In the genomic region with DNA sequence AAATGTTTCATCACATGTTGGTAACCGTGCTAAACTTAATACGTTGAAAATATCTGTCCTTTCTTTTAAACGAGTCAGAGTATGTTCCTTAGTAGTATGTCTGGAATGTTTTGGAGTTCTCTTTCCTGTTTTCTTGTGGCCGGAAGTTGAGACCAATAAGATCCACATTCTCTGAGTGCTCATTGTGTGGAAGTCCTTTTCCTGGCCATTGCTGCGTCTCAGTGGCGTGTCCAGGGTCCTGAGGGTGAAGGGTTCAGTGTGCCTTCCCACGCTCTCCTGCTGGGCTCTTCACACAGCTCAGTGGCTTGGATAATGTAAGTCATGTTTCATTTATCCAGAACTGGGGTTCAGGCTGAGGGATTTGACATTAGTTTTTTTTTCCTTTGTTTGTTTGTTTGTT, we compare ENCODE assay signal across 16 mouse cellular contexts. TPM values are rescaled to one million over a fixed set of nuclear protein-coding genes. Genes with fewer than 3 reads are reported as not detected.
A peak's percentile ranks its signal among the peaks of the same experiment; 100 is the strongest.
DNase-seq lines count a peak whose midpoint lies in the region; ATAC-seq and TF ChIP-seq lines count a peak whose summit lies in the region.
"Had no signal": no experiment of that assay in that cellular context is flagged by ENCODE, and none has a peak within 500 bp of the region (broad histone marks: within the 10 kb centered on the region; RNA-seq: fewer than 3 reads in every experiment).

No protein-coding gene starts in this region.

- no peak overlapping the region for H3K27ac ChIP-seq in heart, embryonic 10.5 days
- peak overlapping the region; percentile 68 for H3K27ac ChIP-seq in kidney, postnatal 0 days
- H3K27ac ChIP-seq: embryonic facial prominence, embryonic 13.5 days; forebrain, embryonic 13.5 days; limb, embryonic 13.5 days; liver, embryonic 15.5 days had no signal

- no peak for TF ChIP-seq CTCF in Patski (IDR thresholded peaks at IDR 0.05)
- no peak for TF ChIP-seq CTCF in kidney, postnatal 0 days (IDR thresholded peaks at IDR 0.05; ENCODE audit: low read depth)

- POLR2A ChIA-PET in Patski (lab: Charles Lee) = no interaction called here

- WGBS in heart, embryonic 10.5 days = 76% methylated on average over 7 of the region's 7 CpGs
- WGBS in kidney, postnatal 0 days = 43% methylated on average over 7 of the region's 7 CpGs

- H3K4me3 ChIP-seq in heart, embryonic 10.5 days = no peak overlapping the region
- no peak overlapping the region for H3K4me3 ChIP-seq in kidney, postnatal 0 days (replicated peaks; ENCODE audit: low read depth, low read length)
- H3K4me3 ChIP-seq: embryonic facial prominence, embryonic 13.5 days; forebrain, embryonic 13.5 days; limb, embryonic 13.5 days; liver, embryonic 15.5 days had no signal

- peak overlapping the region; percentile 5; the same call in 1 of the 2 replicates for H3K4me2 ChIP-seq in kidney, postnatal 0 days (ENCODE audit: low read length)
- H3K4me2 ChIP-seq: embryonic facial prominence, embryonic 13.5 days; forebrain, embryonic 13.5 days; limb, embryonic 13.5 days; liver, embryonic 15.5 days had no signal

- in situ Hi-C loops in Patski (cut with MboI; ENCODE audit: low pct_unique_long_range_greater_than_20kb) = no loop called here

- no peaks in the 10 kb centered on the region for H3K9me3 ChIP-seq in heart, embryonic 10.5 days
- no peaks in the 10 kb centered on the region for H3K9me3 ChIP-seq in kidney, postnatal 0 days (replicated peaks; ENCODE audit: low read length)
- H3K9me3 ChIP-seq: embryonic facial prominence, embryonic 13.5 days; forebrain, embryonic 13.5 days; limb, embryonic 13.5 days; liver, embryonic 15.5 days; megakaryocyte, embryonic 14.5 days had no signal

- peak; percentile 58 for ATAC-seq in Patski
- ATAC-seq in kidney, postnatal 0 days (replicated peaks; ENCODE audit: low FRiP score, low read depth) = no peak
- ATAC-seq: forebrain, embryonic 13.5 days; hindbrain, embryonic 16.5 days had no signal

- no peaks in the 10 kb centered on the region for H3K27me3 ChIP-seq in heart, embryonic 10.5 days (ENCODE audit: insufficient read depth, poor library complexity, severe bottlenecking)
- H3K27me3 ChIP-seq in Patski = no peaks in the 10 kb centered on the region
- no peaks in the 10 kb centered on the region for H3K27me3 ChIP-seq in kidney, postnatal 0 days (ENCODE audit: insufficient read depth, low read length)
- H3K27me3 ChIP-seq: embryonic facial prominence, embryonic 13.5 days; forebrain, embryonic 13.5 days; limb, embryonic 13.5 days; liver, embryonic 15.5 days; megakaryocyte, embryonic 14.5 days had no signal

- DNase-seq in heart, embryonic 10.5 days (ENCODE audit: low spot score) = peak; percentile 62
- no peak for DNase-seq in heart, adult 8-10 months (ENCODE audit: low spot score)
- DNase-seq in Patski (ENCODE audit: low read depth, low spot score) = peak; percentile 59
- peak; percentile 57 for DNase-seq in kidney, postnatal 0 days (ENCODE audit: low spot score)
- peak; percentile 32 for DNase-seq in lung, postnatal 36 days
- DNase-seq in layer of hippocampus, adult 18-20 months (ENCODE audit: low spot score in 2 of 2) = no peak
- DNase-seq in natural killer cell, adult 2 months (ENCODE audit: low spot score in 2 of 2) = no peak
- DNase-seq: adrenal gland, adult 2 months; cerebellum, adult 2 months; thymus, postnatal 36 days had no signal

- no peak overlapping the region for H3K9ac ChIP-seq in kidney, postnatal 0 days (ENCODE audit: low read depth, low read length)
- H3K9ac ChIP-seq: embryonic facial prominence, embryonic 13.5 days; forebrain, embryonic 13.5 days; limb, embryonic 13.5 days; liver, embryonic 15.5 days had no signal

- peaks cover 15% of the 10 kb centered on the region for H3K4me1 ChIP-seq in heart, embryonic 10.5 days
- H3K4me1 ChIP-seq in kidney, postnatal 0 days (replicated peaks; ENCODE audit: insufficient read depth, low read length) = peaks cover 25% of the 10 kb centered on the region
- H3K4me1 ChIP-seq: embryonic facial prominence, embryonic 13.5 days; forebrain, embryonic 13.5 days had no signal

- CTCF ChIA-PET in Patski (lab: Charles Lee) = no interaction called here

- peaks cover 58% of the 10 kb centered on the region for H3K36me3 ChIP-seq in heart, embryonic 10.5 days
- peaks cover 29% of the 10 kb centered on the region; the same call in 1 of the 2 replicates for H3K36me3 ChIP-seq in kidney, postnatal 0 days (ENCODE audit: insufficient read depth, low read length)

RNA-seq across cellular contexts. Expression of gene Helz, which starts 30.5 kb away (rescaled TPM):
- polyA plus RNA-seq in heart, embryonic 10.5 days (2016; fragmentation: Nextera tagmentation; extraction: Ambion mirVana) = 20.9 and 22.4 TPM in 2 replicates
- total RNA-seq in heart, adult 8-10 months (2022) = 10 to 100 TPM; 25.1 to 29.3 (median 26.2) TPM
- polyA plus RNA-seq in Patski (2021) = 19.6 TPM
- 11.7 and 12.3 TPM in 2 replicates for polyA plus RNA-seq in kidney, postnatal 0 days (2015; fragmentation: Nextera tagmentation; extraction: Ambion mirVana)
- 10 to 100 TPM; 42.5 to 47.2 TPM for total RNA-seq in layer of hippocampus, adult 18-20 months (2021)

Comparison
In these comparisons a context has a peak if more than half of its experiments do, and no peak if none do; other contexts are left out.
1. DNase-seq: peak in heart, embryonic 10.5 days (single experiment), Patski (single experiment), kidney, postnatal 0 days (single experiment) and lung, postnatal 36 days (single experiment); none in heart, adult 8-10 months (single experiment), layer of hippocampus, adult 18-20 months (0 of 2) and natural killer cell, adult 2 months (0 of 2).